Mouse (Mus musculus): ENCODE results near the gene Arhgap15.

GRCm38 (mm10) chr2:44309124-44309523, 560.5 kb downstream of the Arhgap15 start:
- TF ChIP-seq EP300 (IDR thresholded peaks at IDR 0.05; ENCODE audit: low read depth) (no peak), CTCF (IDR thresholded peaks at IDR 0.05; ENCODE audit: low read depth) (no peak)
